Mouse (Mus musculus): ENCODE measurements around the gene Cntn3.

- no peak for TF ChIP-seq CTCF (IDR thresholded peaks at IDR 0.05; ENCODE audit: low read depth)
- peak; percentile 77 for TF ChIP-seq EP300 (IDR thresholded peaks at IDR 0.05; ENCODE audit: low read depth)
These were observed 37.3 kb downstream of the Cntn3 start for GRCm38 (mm10) chr6:102535599-102535998.

Data from liver, embryonic 14.5 days (tissue).